Mouse (Mus musculus) thymus, postnatal 10 days (tissue): ENCODE data around the gene Pyy.

Experiments used
- DNase-seq, 2 experiments: peaks; one replicate each; pipeline ENCODE4 v3.0.0; 2021; ENCODE audit warnings: low spot score in 2 of 2

Pyy gene

DNA sequence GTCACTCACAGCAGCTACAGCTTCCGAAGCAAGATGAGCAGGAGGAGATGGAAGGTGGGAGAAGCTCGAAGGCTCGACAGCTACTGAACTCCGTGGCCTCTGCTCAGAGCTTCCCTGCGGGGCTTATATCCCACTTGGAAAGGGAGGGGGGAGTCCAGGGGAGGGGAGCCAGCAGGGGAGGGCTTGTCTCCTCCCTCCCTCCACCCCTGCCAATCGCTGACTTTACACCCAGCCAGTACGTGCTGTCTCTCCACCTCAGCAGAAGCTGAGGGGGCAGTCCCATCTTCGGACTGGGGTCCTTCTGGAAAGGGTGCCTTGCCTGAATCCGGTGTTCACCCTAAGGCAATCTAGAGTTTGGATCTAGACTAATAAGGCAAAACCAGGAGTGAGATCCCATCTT lies at the start of gene Pyy:
Gene Pyy (minus strand): TSS at position 101 of the 400 bp plus-strand sequence.
- no peak for DNase-seq

GRCm38 (mm10) chr11:102156786-102157089 lies 49.1 kb upstream of the Pyy start:
- no peak for DNase-seq

DNA sequence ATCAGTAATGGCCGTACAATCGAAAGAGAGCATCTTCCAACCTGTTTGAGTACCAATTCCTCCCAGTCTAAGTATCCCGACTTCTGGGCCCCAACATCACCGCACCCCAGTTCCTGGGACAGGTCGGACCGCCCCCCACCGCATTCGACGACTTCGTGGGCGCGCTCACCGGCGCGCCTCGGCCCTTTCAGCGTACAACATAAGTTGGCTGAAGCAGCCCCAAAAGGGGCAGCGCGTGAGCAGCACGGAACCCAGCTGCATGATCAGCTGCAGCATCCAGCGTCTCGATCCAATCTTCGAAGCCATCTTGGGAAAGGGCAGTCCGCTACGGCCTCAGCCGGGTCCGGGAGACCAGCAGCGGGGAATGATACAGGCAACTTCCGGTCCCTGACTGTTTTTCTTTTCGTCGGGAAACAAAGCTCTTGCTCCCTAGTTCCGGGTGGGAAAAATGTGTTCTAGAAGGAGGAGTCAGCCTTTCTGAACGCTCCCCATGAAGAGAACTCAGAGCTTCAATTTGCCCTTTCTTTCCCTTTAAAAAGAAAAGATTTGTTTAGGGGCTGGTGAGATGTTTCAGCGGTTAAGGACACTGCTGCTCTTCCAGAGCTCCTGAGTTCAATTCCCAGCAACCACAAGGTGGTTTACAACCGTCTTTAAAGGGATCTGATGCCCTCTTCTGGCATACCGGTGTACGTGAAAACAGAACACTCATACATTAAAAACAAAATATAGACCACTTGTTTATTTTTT lies 48.6 kb upstream of the Pyy start, which contains the start of gene Tmem101:
Gene Tmem101 (minus strand): TSS at position 366 of the 747 bp plus-strand sequence.
- DNase-seq = peak; percentile 60 to 73

DNA sequence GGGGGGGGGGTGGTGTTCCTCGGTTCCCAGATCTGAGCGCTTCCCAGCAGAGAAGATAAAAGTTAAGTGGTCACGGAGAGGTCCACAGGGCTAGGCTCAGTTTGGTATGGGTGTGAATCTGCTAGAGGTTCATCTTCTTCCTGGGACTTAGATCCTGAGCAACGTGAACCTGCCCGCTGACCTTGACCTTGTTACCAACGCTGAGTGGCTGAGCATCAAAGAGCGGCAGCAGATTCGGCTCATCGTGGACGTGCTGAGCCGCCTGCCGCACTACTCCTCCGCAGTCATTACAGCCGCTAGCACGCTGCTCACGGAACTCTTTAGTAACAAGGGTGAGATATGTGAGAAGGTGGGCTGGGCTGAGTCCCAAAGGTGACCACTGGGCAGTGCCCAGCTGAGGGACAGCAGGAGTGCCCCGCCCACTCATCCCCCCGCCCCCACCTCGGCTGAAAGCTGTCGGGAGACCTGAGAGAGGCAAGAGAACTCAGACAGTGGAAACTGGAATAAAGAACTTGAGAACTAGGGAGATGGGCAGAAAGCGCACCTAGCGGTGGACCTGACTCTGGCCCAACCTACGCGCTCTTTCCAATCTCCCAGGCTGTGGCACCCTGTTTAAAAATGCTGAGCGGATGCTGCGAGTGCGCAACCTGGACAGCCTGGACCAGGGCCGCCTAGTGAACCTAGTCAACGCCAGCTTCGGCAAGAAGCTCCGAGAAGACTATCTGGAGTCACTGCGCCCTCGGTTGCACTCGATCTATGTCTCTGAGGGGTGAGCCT lies 39.8 kb upstream of the Pyy start:
- no peak for DNase-seq

GRCm38 (mm10) chr11:102146531-102146930 lies 38.9 kb upstream of the Pyy start:
- DNase-seq = no peak

DNA sequence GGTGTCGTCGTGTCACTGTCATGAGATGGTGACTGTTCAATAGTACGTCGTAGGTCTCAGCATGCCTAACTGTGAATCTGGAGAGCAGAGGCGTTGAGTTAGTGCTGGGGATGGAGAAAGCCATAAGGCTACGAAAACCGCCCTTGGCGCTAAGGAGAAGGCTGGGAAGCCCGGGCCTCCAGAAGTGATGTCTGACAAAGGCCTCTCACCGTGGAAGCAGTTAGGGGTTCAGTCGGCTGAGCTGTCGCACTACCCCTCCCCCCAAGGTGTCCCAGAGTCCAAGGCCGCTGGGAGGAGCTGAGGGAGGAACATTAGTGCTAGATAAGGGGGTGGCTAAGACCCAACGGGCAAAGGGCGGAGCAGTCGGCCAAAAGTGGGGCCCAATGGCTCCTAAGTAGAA lies 38.4 kb upstream of the Pyy start:
- no peak for DNase-seq

- DNase-seq = no peak
Measured at GRCm38 (mm10) chr11:102145471-102146001, 37.9 kb upstream of the Pyy start, which contains the start of gene Nags. Gene Nags, plus strand, starts transcription at chr11:102145513.

- no peak for DNase-seq
Measured at GRCm38 (mm10) chr11:102144957-102145470, 37.4 kb upstream of the Pyy start.

- DNase-seq = no peak
Measured at GRCm38 (mm10) chr11:102142355-102142754, 34.7 kb upstream of the Pyy start.

DNA sequence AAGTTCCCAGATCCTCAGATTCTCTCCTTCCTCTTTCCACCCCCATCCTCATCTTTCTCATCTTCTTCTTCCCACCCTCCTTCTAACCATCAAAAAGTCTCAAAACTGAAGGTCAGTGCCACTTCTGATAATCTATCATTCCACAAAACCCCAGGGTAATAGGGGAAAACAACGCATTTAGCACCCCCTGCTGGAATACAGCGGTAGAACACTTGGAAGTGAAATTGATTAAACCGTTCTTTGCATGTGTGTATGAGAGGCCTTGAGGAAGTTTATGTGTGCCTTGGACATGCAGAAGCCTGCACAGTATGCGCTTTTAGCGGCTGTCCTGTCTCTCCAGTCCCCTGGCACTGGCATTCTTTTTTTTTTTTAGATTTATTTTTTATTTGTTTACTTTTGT lies 32.9 kb upstream of the Pyy start:
- DNase-seq = peak; percentile 15 to 49

- DNase-seq = peak; percentile 25 to 65
Measured at GRCm38 (mm10) chr11:102138447-102138740, 30.8 kb upstream of the Pyy start.

- DNase-seq = no peak
Measured at GRCm38 (mm10) chr11:102137625-102138446, 30.2 kb upstream of the Pyy start.

DNA sequence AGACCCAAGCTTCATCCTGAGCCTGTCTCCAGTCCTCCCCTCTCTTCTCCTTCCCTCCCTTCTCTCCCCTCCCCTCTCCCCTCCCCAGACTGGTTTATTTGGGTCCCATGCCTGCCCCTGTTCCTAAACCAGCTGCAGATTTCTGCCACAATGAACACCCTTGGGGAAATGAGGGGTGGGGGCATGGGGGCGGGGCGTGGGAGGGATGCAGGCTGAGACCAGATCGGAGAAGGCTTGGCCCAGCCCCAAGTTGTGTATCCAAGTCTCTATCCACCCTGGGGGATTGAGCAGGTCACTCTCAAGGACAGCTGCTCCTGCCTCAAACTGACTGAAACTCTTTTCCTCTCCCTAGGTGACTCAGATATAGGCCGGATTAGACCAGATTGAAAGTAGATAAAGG lies 26.9 kb upstream of the Pyy start:
- DNase-seq = no peak

DNA sequence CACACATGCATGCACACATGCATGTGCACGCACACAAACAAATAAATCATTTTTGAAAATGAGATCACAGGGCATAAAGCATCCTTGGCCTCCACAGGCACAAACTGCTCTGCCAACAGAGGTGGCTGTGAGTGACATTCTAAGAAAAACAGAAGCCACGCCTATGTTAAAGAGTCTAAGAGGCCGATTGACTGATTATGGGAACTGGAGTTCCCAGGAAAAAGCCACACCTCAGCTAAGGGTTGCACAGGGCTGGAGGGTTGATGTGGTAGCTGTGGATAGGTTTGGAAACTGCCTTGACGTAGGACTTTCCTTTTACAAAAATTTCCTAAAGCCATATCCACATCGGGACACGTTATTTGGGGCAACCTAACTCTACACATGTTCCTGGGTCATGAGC lies 9.8 kb upstream of the Pyy start:
- no peak for DNase-seq

DNA sequence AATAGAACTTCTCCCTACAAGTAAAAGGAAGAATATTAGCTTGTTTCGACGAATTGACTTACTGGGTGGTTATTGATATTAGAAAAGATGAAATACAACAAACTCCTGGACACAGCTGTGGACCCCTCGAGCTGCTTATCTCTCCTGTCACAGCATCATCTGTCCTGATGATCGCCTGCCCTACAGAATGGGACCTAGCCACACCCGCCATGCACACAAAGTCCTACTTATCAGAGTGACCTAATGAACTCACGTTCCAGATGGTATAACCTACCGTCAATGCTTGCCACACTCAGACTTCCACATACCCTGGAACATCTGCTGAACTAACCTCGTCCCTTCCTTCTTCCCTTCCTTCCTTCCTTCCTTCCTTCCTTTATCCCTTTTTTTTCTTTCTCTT lies 8.6 kb upstream of the Pyy start:
- DNase-seq = no peak

- DNase-seq = no peak
Measured at GRCm38 (mm10) chr11:102111576-102111975, 3.9 kb upstream of the Pyy start.

GRCm38 (mm10) chr11:102106911-102107310 lies 721 bp downstream of the Pyy start:
- DNase-seq = no peak

DNA sequence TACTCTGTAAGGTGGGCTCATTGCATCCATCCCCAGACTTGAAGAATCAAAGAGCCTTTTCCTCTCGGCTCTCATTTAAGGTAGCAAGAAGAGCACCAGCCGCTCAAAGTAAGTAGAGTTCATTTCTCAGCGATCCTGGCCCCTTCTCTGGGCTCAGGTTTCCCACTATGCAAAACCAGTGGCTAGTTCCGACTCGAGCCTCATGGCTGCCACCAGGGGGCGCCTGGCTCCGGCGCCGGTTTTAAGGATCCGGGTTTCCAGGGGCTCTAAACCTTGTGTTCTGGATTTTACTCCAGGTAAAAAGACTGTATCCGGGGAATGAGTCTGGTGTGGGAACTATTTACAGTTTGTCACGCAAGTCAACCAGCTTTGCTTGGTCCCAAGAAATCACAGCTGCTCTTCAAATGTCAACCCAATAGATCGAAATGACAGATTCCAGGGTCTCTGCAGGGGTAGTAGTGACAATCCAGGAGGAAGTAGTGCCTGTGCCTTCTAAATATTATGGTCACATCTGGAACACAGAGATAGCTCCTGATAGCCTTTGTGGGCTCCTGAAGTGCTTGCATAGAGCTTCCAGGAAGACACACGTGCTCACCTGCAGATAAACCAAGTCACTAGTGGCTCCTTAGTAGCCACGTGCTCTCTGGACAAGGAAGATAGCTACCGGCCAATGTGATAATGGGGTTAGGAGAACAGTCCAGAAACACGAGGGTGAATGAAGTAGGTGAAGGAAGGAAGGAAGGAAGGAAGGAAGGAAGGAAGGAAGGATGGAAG lies 5.0 kb downstream of the Pyy start:
- peak in 1 of 2 experiments; percentile 61 for DNase-seq

DNA sequence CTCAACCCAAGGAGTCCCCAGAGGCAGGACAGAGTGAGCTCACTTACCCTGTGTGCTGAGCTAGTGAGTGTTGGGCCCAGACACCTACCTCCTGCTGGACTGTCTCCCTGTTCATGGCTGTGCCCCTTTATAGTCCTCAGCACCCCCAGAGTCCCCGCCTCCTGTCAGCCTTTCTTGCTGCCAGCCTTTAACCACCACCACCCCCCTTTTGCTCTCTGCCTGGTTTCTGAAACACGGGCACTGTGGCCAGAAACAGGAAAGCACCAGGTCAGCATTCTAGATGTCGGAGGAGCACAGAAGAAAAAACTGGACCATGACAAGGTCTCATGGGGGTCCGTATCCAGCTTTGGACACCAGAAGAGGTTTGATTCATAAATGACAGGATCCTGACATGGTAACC lies 6.4 kb downstream of the Pyy start, which contains the start of gene Ppy:
Gene Ppy (minus strand): TSS at position 101 of the 400 bp plus-strand sequence.
- no peak for DNase-seq

GRCm38 (mm10) chr11:102096887-102097391 lies 10.7 kb downstream of the Pyy start:
- DNase-seq = peak in 1 of 2 experiments; percentile 45

DNA sequence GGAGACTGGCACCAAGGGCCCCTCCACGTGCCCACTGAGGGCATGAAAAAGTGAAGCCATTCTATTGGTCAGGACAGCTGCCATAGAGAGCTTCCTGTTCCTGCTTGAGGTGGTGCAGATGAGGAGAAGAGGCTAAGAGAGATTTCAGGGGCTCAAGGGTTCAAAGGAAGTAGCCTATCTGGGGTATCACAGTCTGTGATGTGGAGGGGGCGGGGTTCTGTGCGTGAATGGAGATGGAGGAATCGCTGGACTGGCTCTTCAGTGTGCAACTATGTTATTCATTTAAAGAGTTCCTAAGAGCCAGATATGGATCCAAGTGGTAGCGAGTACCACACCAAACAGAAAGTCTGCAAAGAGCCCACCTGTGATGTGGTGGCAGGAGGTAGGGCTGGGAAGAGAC lies 11.2 kb downstream of the Pyy start:
- no peak for DNase-seq
